Mouse (Mus musculus): Measurements from ENCODE around the gene Ramp1.

DNA sequence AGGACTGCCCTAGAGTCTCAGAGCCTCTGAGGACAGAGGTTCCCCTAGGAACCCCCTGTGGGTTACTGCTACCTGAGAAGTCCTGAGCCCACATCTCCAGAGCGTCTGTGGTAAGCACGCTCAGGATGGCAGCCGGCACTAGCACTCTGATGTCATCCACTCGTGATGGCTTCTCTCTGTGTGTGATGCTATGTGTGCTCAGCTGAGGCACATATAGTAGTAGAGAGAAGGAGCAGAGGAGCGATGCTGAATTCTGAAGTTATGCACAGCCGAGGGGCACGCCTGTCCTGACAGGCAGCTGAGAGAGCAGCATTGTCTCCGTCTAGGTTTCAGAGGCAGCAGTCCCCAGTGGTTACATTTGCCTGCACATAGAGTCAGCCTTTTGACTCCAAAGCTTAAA, 12.6 kb downstream of the Ramp1 start:
- TF ChIP-seq GATA1 (IDR thresholded peaks at IDR 0.05; ENCODE audit: borderline replicate concordance, low read length) (no peak), FLI1 (IDR thresholded peaks at IDR 0.05; ENCODE audit: low read length) (no peak)
